Mouse (Mus musculus) forebrain, postnatal 0 days (tissue): ENCODE results near the gene Mrs2. TPM values are rescaled to one million over a fixed set of nuclear protein-coding genes. Genes with fewer than 3 reads are reported as not detected.

Source experiments
- ATAC-seq: fragments of 200-750 bp; cut with Nextera tagmentation; 2 replicates; pipeline ENCODE4 v1.8.0; 2017; ENCODE audit warnings: mild to moderate bottlenecking, moderate library complexity
- DNase-seq: peaks from one replicate; pipeline ENCODE4 v3.0.0-alpha.2; 2015
- H3K27ac ChIP-seq: fragments of 300-500 bp; sonication (generic); 2 replicates; pipeline ENCODE4 v1.5.1; 2014; ENCODE audit warnings: low read depth, mild to moderate bottlenecking, antibody characterized with exemption, low read length, moderate library complexity, mixed read lengths
- H3K27me3 ChIP-seq: fragments of 300-500 bp; sonication (generic); 2 replicates; pipeline ENCODE4 v1.6.1; 2014; ENCODE audit warnings: mild to moderate bottlenecking, low read length, mixed read lengths; ENCODE audit not compliant: insufficient read depth
- H3K36me3 ChIP-seq: fragments of 300-500 bp; sonication (generic); 2 replicates; pipeline ENCODE4 v1.6.1; 2014; ENCODE audit warnings: mild to moderate bottlenecking, moderate library complexity; ENCODE audit not compliant: insufficient read depth
- H3K4me1 ChIP-seq: fragments of 300-500 bp; sonication (generic); 2 replicates; pipeline ENCODE4 v1.6.1; 2014; ENCODE audit warnings: antibody characterized with exemption; ENCODE audit not compliant: insufficient read depth
- H3K4me2 ChIP-seq: fragments of 300-500 bp; sonication (generic); 2 replicates; pipeline ENCODE4 v1.6.1; 2014; ENCODE audit warnings: low read depth, mild to moderate bottlenecking, moderate library complexity
- H3K4me3 ChIP-seq: fragments of 300-500 bp; sonication (generic); 2 replicates; pipeline ENCODE4 v1.5.1; 2014; ENCODE audit warnings: low read depth, low read length, mixed read lengths
- H3K9ac ChIP-seq: fragments of 300-500 bp; sonication (generic); 2 replicates; pipeline ENCODE4 v1.6.1; 2014; ENCODE audit warnings: mild to moderate bottlenecking
- H3K9me3 ChIP-seq: fragments of 300-500 bp; sonication (generic); 2 replicates; pipeline ENCODE4 v1.6.1; 2016; ENCODE audit warnings: low read length
- CTCF ChIP-seq: sonication (generic); IDR thresholded peaks from 2 replicates; pipeline ENCODE4 v1.5.1; 2016; ENCODE audit warnings: antibody characterized with exemption, control low read depth, low read depth
- WGBS: fragments of 180-500 bp; shearing (Covaris S2); extraction: QIAGEN DNeasy Blood & Tissue Kit; methylation state at CpG from one replicate; pipeline ENCODE4 v1.1.7; 2014; 5-methylcytosine and 5-hydroxymethylcytosine counted together
- polyA plus RNA-seq: library from polyadenylated mRNA; unstranded; fragments of >200 nt; fragmentation: Nextera tagmentation; extraction: Ambion mirVana; gene quantifications from 2 replicates; pipeline ENCODE4 v1.2.1, GENCODE M21; 2015
- total RNA-seq: library from RNA; depleted of rRNA; stranded (reverse); fragments of >200 nt; gene quantifications from 2 replicates; pipeline ENCODE4 v1.2.3, GENCODE M21; 2014

The Mrs2 gene
- total and polyA plus RNA-seq, 2 experiments from 2014 or later, result 11.6 to 31.9 TPM

GRCm38 (mm10) chr13:24948870-24949269 is 71.3 kb downstream of the Mrs2 start:
- no peak for ATAC-seq
- no peak for DNase-seq
- Histone ChIP-seq H3K9ac (no peak overlapping the region), H3K27me3 (no peaks in the 10 kb centered on the region), H3K4me2 (no peak overlapping the region), H3K4me3 (no peak overlapping the region), H3K27ac (no peak overlapping the region), H3K4me1 (no peaks in the 10 kb centered on the region), H3K9me3 (no peaks in the 10 kb centered on the region), H3K36me3 (no peaks in the 10 kb centered on the region)
- WGBS, result 91% methylated on average over 6 of the region's 6 CpGs
- no peak for TF ChIP-seq CTCF

GRCm38 (mm10) chr13:24947158-24947557 is 73.0 kb downstream of the Mrs2 start:
- Histone ChIP-seq H3K9me3 (no peaks in the 10 kb centered on the region), H3K9ac (no peak overlapping the region), H3K4me1 (no peaks in the 10 kb centered on the region), H3K27ac (no peak overlapping the region), H3K27me3 (no peaks in the 10 kb centered on the region), H3K4me2 (no peak overlapping the region), H3K36me3 (no peaks in the 10 kb centered on the region), H3K4me3 (no peak overlapping the region)
- ATAC-seq, result no peak
- 90% methylated on average over 5 of the region's 5 CpGs for WGBS
- no peak for TF ChIP-seq CTCF
- no peak for DNase-seq

- Histone ChIP-seq H3K4me2 (no peak overlapping the region), H3K9me3 (no peaks in the 10 kb centered on the region), H3K4me1 (no peaks in the 10 kb centered on the region), H3K27me3 (no peaks in the 10 kb centered on the region), H3K4me3 (no peak overlapping the region), H3K36me3 (no peaks in the 10 kb centered on the region), H3K27ac (no peak overlapping the region), H3K9ac (no peak overlapping the region)
- peak; percentile 39 for DNase-seq
- TF ChIP-seq CTCF, result no peak
- 12% methylated on average over 4 of the region's 4 CpGs for WGBS
- peak; percentile 70; the same call in 1 of the 2 replicates for ATAC-seq
These were observed 74.6 kb downstream of the Mrs2 start for GRCm38 (mm10) chr13:24945567-24945966.

- H3K9ac ChIP-seq, result no peak overlapping the region
- TF ChIP-seq CTCF, result no peak
- 83% methylated on average over 8 of the region's 8 CpGs for WGBS
- no peak overlapping the region for H3K27ac ChIP-seq
- no peak for ATAC-seq
- no peaks in the 10 kb centered on the region for H3K36me3 ChIP-seq
- no peak overlapping the region for H3K4me3 ChIP-seq
- no peaks in the 10 kb centered on the region for H3K27me3 ChIP-seq
- H3K4me2 ChIP-seq, result no peak overlapping the region
- DNase-seq, result no peak
- H3K9me3 ChIP-seq, result no peaks in the 10 kb centered on the region
- H3K4me1 ChIP-seq, result peaks cover 4% of the 10 kb centered on the region; the same call in 1 of the 2 replicates
These were observed 76.9 kb downstream of the Mrs2 start for GRCm38 (mm10) chr13:24943303-24943702.

- Histone ChIP-seq H3K9me3 (no peaks in the 10 kb centered on the region), H3K27me3 (no peaks in the 10 kb centered on the region), H3K4me1 (peaks cover 10% of the 10 kb centered on the region), H3K9ac (no peak within 1 kb of the TSS), H3K4me3 (no peak within 1 kb of the TSS), H3K36me3 (no peaks in the 10 kb centered on the region), H3K4me2 (no peak within 1 kb of the TSS), H3K27ac (no peak within 1 kb of the TSS)
- no peak for ATAC-seq
- WGBS, result 43% methylated on average over 17 of the region's 17 CpGs
- no peak for TF ChIP-seq CTCF
- peak; percentile 25 for DNase-seq
These were observed 77.5 kb downstream of the Mrs2 start, which contains the start of gene Gpld1 for GRCm38 (mm10) chr13:24942512-24943282. TSS of gene Gpld1 (plus strand) at chr13:24943152.

DNA sequence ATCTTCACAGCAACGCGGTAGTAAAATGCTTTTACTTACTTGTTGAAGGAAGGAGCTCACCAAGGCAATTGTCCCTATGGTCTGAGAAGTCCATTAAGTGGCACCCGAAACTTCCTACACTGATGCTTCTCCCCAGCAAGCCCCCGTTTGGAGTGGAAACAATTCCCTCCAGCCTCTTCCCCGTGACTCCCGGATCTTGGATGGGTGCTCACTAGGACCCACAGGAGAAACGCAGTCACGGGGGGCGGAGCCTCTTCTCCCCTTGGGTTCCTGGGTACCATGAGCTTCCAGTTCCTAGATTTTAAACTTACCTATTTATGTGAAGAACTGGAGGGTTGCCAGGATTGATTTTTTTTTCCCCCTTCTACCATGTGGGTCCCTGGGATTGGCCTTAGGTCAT is 80.7 kb downstream of the Mrs2 start:
- H3K9me3 ChIP-seq, result no peaks in the 10 kb centered on the region
- TF ChIP-seq CTCF, result no peak

DNA sequence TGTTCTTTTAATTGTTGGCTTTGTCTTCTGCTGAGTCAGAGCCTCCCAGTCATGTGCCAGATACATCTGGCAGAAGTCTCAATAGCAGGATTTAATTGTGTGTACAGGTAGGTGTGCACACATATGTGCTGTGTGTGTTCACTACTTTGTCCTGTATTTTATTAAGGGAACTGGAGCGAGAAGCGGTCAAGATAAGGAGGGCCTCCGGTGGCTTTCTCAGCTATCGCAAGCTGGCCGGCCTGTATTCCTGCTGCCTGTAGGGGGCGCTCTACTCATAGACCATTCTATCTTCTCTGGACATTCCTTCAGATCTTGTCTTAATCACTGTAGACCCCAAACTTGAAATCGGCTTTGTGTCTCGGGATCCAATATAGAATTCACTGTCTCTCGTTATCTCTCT is 81.5 kb downstream of the Mrs2 start:
- 35% methylated on average over 9 of the region's 9 CpGs for WGBS
- H3K9me3 ChIP-seq, result no peaks in the 10 kb centered on the region

More for the DNA sequence above, 80.7 kb downstream of the Mrs2 start:
- H3K4me1 ChIP-seq, result peaks cover 10% of the 10 kb centered on the region
- no peak overlapping the region for H3K4me2 ChIP-seq
- DNase-seq, result no peak
- no peaks in the 10 kb centered on the region for H3K36me3 ChIP-seq
- no peak overlapping the region for H3K9ac ChIP-seq
- H3K27ac ChIP-seq, result no peak overlapping the region
- no peaks in the 10 kb centered on the region for H3K27me3 ChIP-seq
- no peak overlapping the region for H3K4me3 ChIP-seq
- 91% methylated on average over 9 of the region's 9 CpGs for WGBS
- no peak for ATAC-seq

More for the DNA sequence above, 81.5 kb downstream of the Mrs2 start:
- ATAC-seq (no peak), DNase-seq (peak; percentile 67)
- Histone ChIP-seq H3K27ac (no peak overlapping the region), H3K9ac (no peak overlapping the region), H3K36me3 (no peaks in the 10 kb centered on the region), H3K4me1 (peaks cover 10% of the 10 kb centered on the region), H3K4me2 (no peak overlapping the region), H3K27me3 (no peaks in the 10 kb centered on the region), H3K4me3 (no peak overlapping the region)
- peak; percentile 72 for TF ChIP-seq CTCF
